Mouse (Mus musculus) adrenal gland, postnatal 0 days (tissue): Measurements from ENCODE around the gene Stx17. TPM values are rescaled to one million over a fixed set of nuclear protein-coding genes. Genes with fewer than 3 reads are reported as not detected.

Source experiments
- microRNA-seq: library from miRNA; unstranded; fragments of <30 nt; microRNA quantifications from one replicate; pipeline ENCODE4, GENCODE M21; 2016; ENCODE audit warnings: borderline replicate concordance; ENCODE audit not compliant: insufficient number of aligned reads
- polyA plus RNA-seq: library from polyadenylated mRNA; unstranded; fragments of >200 nt; fragmentation: Nextera tagmentation; extraction: Ambion mirVana; gene quantifications from 2 replicates; pipeline ENCODE4 v1.2.1, GENCODE M21; 2015

Gene Stx17
- 26.8 and 57.8 TPM in 2 replicates for polyA plus RNA-seq

GRCm38 (mm10) chr4:48124773-48125469, at the start of gene Stx17:
Gene Stx17 (plus strand): TSS chr4:48124915.

Small RNA genes lying within 50 kb of the gene (microRNA-seq; reads per million reads assigned to microRNA genes)
- not detected for gene Mir1958

Other genes with a start within 250 kb of the Stx17 start
- 1.8 and 3.3 TPM in 2 replicates for gene Nr4a3, start 79.8 kb upstream of the Stx17 start, polyA plus RNA-seq
- gene Erp44, start 154.6 kb downstream of the Stx17 start, polyA plus RNA-seq: 55.9 and 76.5 TPM in 2 replicates
- gene Invs, start 154.8 kb downstream of the Stx17 start, polyA plus RNA-seq: 3.5 and 5.5 TPM in 2 replicates